Mouse (Mus musculus): ENCODE data around the gene Enox2. TPM values are rescaled to one million over a fixed set of nuclear protein-coding genes. Genes with fewer than 3 reads are reported as not detected.

The Enox2 gene
- polyA plus RNA-seq, 1 experiment from 2014 or later, result 5.9 TPM

DNA sequence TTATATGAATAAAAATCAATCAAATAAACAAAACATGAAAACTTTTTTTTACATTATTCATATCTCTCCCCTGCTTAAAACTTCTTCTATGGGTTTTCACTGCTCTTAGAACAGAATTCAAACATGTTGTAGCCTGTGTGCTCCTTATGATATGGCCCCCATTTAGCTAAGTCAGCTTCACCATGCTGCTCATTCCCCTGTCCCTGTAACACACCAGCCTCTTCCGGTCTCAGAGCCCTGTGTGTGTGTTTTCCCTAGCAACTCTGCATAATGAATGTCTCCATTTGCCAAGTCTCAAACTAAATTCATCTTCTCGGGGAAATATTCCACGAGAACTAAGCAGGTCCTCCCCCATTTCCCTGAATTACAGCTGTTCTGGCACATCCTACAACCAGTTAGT is 71.6 kb downstream of the Enox2 start:
- Histone ChIP-seq H3K27ac (replicated peaks in 1 of 2; ENCODE audit: control insufficient read depth in 1 of 2, insufficient read depth in 1 of 2, low read depth in 2 of 2, low read length in 2 of 2) (no peak overlapping the region), H3K27me3 (ENCODE audit: control insufficient read depth, insufficient read depth, low read length) (no peaks in the 10 kb centered on the region), H3K36me3 (ENCODE audit: control insufficient read depth, insufficient read depth, low read length) (no peaks in the 10 kb centered on the region), H3K4me2 (ENCODE audit: low read length) (no peak overlapping the region), H3K9me3 (ENCODE audit: control insufficient read depth, low read length) (no peaks in the 10 kb centered on the region), H3K4me1 (ENCODE audit: control insufficient read depth in 2 of 2, insufficient read depth in 2 of 2, low read length in 2 of 2) (no peaks in the 10 kb centered on the region), H3K9ac (ENCODE audit: low read length) (no peak overlapping the region), H3K4me3 (ENCODE audit: control insufficient read depth in 1 of 2, insufficient read depth in 1 of 2, low read depth in 1 of 2, low read length in 2 of 2) (no peak overlapping the region)
- ATAC-seq (ENCODE audit: insufficient number of reproducible peaks, insufficient read depth, low FRiP score, low read depth), result no peak
- 76% methylated on average over 3 of the region's 3 CpGs for WGBS

DNA sequence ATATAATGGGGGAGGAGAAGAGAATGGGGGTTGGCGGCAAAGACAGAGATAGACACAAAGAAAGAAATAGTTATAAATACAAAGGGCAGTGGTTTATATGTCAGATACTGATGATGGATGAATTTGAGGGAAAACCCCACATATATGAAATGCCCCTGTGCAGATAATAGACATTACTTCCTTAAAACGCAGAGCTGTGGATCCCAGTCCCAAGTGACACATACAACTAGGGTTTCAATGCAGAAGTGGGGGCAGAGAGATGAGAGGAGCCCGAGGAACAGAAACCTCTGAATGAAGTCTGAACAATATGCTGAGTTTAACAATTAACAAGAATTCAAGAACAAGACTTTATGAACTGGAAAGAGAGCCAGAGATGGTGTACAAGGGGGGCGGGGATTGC is 91.7 kb downstream of the Enox2 start:
- Histone ChIP-seq H3K4me1 (ENCODE audit: control insufficient read depth in 2 of 2, insufficient read depth in 2 of 2, low read length in 2 of 2) (no peaks in the 10 kb centered on the region), H3K36me3 (ENCODE audit: control insufficient read depth, insufficient read depth, low read length) (no peaks in the 10 kb centered on the region), H3K27me3 (ENCODE audit: control insufficient read depth, insufficient read depth, low read length) (no peaks in the 10 kb centered on the region), H3K27ac (replicated peaks in 1 of 2; ENCODE audit: control insufficient read depth in 1 of 2, insufficient read depth in 1 of 2, low read depth in 2 of 2, low read length in 2 of 2) (no peak overlapping the region), H3K4me2 (ENCODE audit: low read length) (no peak overlapping the region), H3K9me3 (ENCODE audit: control insufficient read depth, low read length) (no peaks in the 10 kb centered on the region), H3K9ac (ENCODE audit: low read length) (no peak overlapping the region), H3K4me3 (ENCODE audit: control insufficient read depth in 1 of 2, insufficient read depth in 1 of 2, low read depth in 1 of 2, low read length in 2 of 2) (no peak overlapping the region)
- no peak for ATAC-seq (ENCODE audit: insufficient number of reproducible peaks, insufficient read depth, low FRiP score, low read depth)
- WGBS, result 74% methylated on average over 4 of the region's 4 CpGs

DNA sequence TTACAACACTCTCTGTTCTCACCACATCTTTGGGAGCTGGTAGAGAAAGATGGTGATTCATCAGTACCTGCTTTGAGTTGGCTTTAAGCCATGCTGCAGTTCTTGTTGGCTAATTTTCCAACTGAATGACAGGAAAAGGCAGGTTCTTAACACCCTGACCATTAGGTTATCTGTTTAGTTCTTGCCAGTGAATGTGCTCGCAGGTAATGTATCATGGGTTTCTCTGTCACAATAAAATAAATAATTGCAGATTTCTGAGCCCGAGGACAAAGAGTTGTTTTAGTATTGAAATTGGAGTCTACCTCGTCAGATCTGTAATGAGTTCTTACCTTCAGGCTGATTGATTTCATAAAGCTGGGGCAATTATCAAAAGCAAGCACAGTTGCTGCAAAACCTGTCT is 106.9 kb downstream of the Enox2 start:
- Histone ChIP-seq H3K36me3 (ENCODE audit: control insufficient read depth, insufficient read depth, low read length) (no peaks in the 10 kb centered on the region), H3K4me1 (ENCODE audit: control insufficient read depth in 2 of 2, insufficient read depth in 2 of 2, low read length in 2 of 2) (no peaks in the 10 kb centered on the region), H3K4me3 (ENCODE audit: control insufficient read depth in 1 of 2, insufficient read depth in 1 of 2, low read depth in 1 of 2, low read length in 2 of 2) (no peak overlapping the region), H3K27me3 (ENCODE audit: control insufficient read depth, insufficient read depth, low read length) (no peaks in the 10 kb centered on the region), H3K9me3 (ENCODE audit: control insufficient read depth, low read length) (no peaks in the 10 kb centered on the region), H3K9ac (ENCODE audit: low read length) (no peak overlapping the region), H3K4me2 (ENCODE audit: low read length) (no peak overlapping the region), H3K27ac (replicated peaks in 1 of 2; ENCODE audit: control insufficient read depth in 1 of 2, insufficient read depth in 1 of 2, low read depth in 2 of 2, low read length in 2 of 2) (no peak overlapping the region)
- 71% methylated on average over 3 of the region's 3 CpGs for WGBS
- no peak for ATAC-seq (ENCODE audit: insufficient number of reproducible peaks, insufficient read depth, low FRiP score, low read depth)

DNA sequence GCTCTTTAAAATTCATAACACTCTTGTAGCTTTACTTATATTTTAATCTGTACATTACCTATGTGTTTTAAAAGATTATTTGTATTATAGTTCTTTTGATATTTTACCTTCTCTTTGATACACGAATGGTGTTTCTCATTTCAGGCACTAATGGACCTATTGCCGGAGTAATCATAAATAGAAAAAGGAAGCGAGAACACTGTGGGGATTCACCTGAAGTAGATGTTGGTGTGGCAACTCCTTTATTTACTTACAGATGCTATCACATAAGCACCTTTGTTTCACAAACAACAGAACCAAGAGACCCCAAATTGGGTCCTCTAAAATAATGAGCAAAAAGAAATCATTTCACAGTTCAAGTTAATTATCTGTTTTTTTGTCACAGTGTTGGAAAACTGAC is 109.4 kb downstream of the Enox2 start:
- no peak overlapping the region for H3K4me3 ChIP-seq (ENCODE audit: control insufficient read depth in 1 of 2, insufficient read depth in 1 of 2, low read depth in 1 of 2, low read length in 2 of 2)
- no peaks in the 10 kb centered on the region for H3K4me1 ChIP-seq (ENCODE audit: control insufficient read depth in 2 of 2, insufficient read depth in 2 of 2, low read length in 2 of 2)
- WGBS, result 81% methylated on average over 3 of the region's 3 CpGs
- no peaks in the 10 kb centered on the region for H3K27me3 ChIP-seq (ENCODE audit: control insufficient read depth, insufficient read depth, low read length)
- no peaks in the 10 kb centered on the region for H3K36me3 ChIP-seq (ENCODE audit: control insufficient read depth, insufficient read depth, low read length)
- H3K4me2 ChIP-seq (ENCODE audit: low read length), result no peak overlapping the region
- no peaks in the 10 kb centered on the region for H3K9me3 ChIP-seq (ENCODE audit: control insufficient read depth, low read length)
- no peak overlapping the region for H3K9ac ChIP-seq (ENCODE audit: low read length)
- ATAC-seq (ENCODE audit: insufficient number of reproducible peaks, insufficient read depth, low FRiP score, low read depth), result no peak
- H3K27ac ChIP-seq (replicated peaks in 1 of 2; ENCODE audit: control insufficient read depth in 1 of 2, insufficient read depth in 1 of 2, low read depth in 2 of 2, low read length in 2 of 2), result no peak overlapping the region

DNA sequence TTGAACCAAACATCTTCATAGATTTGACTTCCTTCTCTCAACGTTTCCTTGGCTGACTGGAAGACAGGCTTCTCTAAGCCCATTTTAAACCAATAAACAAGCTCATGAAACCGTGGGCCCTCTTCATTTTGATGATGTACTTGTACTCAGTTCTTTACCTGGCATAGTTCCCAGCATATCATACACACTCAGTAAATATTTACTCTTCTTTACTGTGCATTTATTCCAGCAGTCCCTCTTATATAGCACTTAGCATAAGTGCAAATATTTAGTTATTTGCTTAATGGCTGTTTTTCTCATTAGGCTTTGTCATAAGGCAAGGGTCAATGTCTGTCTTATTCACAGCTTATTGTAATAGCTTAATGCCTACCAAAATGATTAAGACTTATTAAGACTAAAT is 133.8 kb downstream of the Enox2 start:
- H3K9ac ChIP-seq (ENCODE audit: low read length), result no peak overlapping the region
- H3K4me2 ChIP-seq (ENCODE audit: low read length), result no peak overlapping the region
- H3K36me3 ChIP-seq (ENCODE audit: control insufficient read depth, insufficient read depth, low read length), result no peaks in the 10 kb centered on the region
- WGBS, result 56% methylated on average over 2 of the region's 2 CpGs
- no peak overlapping the region for H3K4me3 ChIP-seq (ENCODE audit: control insufficient read depth in 1 of 2, insufficient read depth in 1 of 2, low read depth in 1 of 2, low read length in 2 of 2)
- no peaks in the 10 kb centered on the region for H3K27me3 ChIP-seq (ENCODE audit: control insufficient read depth, insufficient read depth, low read length)
- H3K9me3 ChIP-seq (ENCODE audit: control insufficient read depth, low read length), result no peaks in the 10 kb centered on the region
- no peak for ATAC-seq (ENCODE audit: insufficient number of reproducible peaks, insufficient read depth, low FRiP score, low read depth)
- no peaks in the 10 kb centered on the region for H3K4me1 ChIP-seq (ENCODE audit: control insufficient read depth in 2 of 2, insufficient read depth in 2 of 2, low read length in 2 of 2)
- no peak overlapping the region for H3K27ac ChIP-seq (replicated peaks in 1 of 2; ENCODE audit: control insufficient read depth in 1 of 2, insufficient read depth in 1 of 2, low read depth in 2 of 2, low read length in 2 of 2)

DNA sequence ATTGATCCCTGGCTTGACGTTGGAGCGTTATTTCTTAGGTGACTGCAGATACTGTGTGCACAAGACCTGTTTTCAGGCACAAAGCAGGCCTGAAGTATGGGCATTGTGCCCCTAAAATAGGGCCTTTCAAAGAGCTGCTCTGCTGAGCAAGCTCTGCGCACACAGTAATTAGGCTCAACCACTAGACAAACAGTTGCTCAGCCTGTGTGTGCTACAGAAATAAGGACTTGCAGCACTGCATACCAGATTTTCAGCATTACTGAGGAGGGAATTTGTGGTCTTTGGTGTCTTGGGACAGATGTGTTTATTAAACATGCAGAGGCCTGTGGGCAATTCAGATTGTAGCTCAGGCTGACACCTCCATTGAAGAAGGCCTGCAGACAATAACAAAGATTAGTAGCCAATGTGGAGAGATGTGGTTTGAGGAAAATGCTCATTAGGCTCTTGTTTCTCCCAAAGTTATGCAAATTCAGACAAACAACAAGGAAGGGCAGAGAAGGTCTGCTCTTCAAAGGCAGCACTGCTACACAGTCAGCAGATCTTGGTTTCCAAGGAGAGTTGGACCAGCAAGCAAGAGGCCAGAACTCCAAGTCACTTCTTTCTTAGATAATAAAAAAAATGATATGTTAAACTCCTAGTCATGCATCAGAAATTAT is 163.2 kb downstream of the Enox2 start:
- WGBS, result 82% methylated on average over 3 of the region's 3 CpGs
- no peaks in the 10 kb centered on the region for H3K4me1 ChIP-seq (ENCODE audit: control insufficient read depth in 2 of 2, insufficient read depth in 2 of 2, low read length in 2 of 2)
- no peak overlapping the region for H3K4me2 ChIP-seq (ENCODE audit: low read length)
- H3K27me3 ChIP-seq (ENCODE audit: control insufficient read depth, insufficient read depth, low read length), result no peaks in the 10 kb centered on the region
- no peaks in the 10 kb centered on the region for H3K9me3 ChIP-seq (ENCODE audit: control insufficient read depth, low read length)
- no peak overlapping the region for H3K27ac ChIP-seq (replicated peaks in 1 of 2; ENCODE audit: control insufficient read depth in 1 of 2, insufficient read depth in 1 of 2, low read depth in 2 of 2, low read length in 2 of 2)
- no peak for ATAC-seq (ENCODE audit: insufficient number of reproducible peaks, insufficient read depth, low FRiP score, low read depth)
- no peaks in the 10 kb centered on the region for H3K36me3 ChIP-seq (ENCODE audit: control insufficient read depth, insufficient read depth, low read length)
- no peak overlapping the region for H3K4me3 ChIP-seq (ENCODE audit: control insufficient read depth in 1 of 2, insufficient read depth in 1 of 2, low read depth in 1 of 2, low read length in 2 of 2)
- no peak overlapping the region for H3K9ac ChIP-seq (ENCODE audit: low read length)

DNA sequence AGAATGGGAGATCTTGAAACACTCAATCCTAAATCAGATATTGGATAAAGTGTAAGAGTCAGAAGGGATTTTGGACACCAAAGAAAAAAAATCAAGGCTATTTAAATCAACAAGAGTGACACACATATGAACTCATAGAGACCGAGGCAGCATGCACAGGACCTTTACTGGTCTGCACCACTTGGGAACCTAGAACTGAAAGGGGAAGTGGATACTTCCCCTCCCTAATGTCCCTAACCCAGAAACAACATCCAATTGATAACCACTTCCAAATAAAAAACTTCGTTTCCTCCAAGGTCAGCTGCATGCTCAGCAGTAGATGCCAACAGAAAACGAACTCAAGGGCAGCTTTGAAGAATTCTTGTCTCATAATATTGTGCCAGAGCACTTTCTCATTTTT is 171.6 kb downstream of the Enox2 start:
- Histone ChIP-seq H3K27me3 (ENCODE audit: control insufficient read depth, insufficient read depth, low read length) (no peaks in the 10 kb centered on the region), H3K9me3 (ENCODE audit: control insufficient read depth, low read length) (no peaks in the 10 kb centered on the region), H3K9ac (ENCODE audit: low read length) (no peak overlapping the region), H3K27ac (replicated peaks in 1 of 2; ENCODE audit: control insufficient read depth in 1 of 2, insufficient read depth in 1 of 2, low read depth in 2 of 2, low read length in 2 of 2) (no peak overlapping the region), H3K4me1 (ENCODE audit: control insufficient read depth in 2 of 2, insufficient read depth in 2 of 2, low read length in 2 of 2) (no peaks in the 10 kb centered on the region), H3K36me3 (ENCODE audit: control insufficient read depth, insufficient read depth, low read length) (no peaks in the 10 kb centered on the region), H3K4me2 (ENCODE audit: low read length) (no peak overlapping the region), H3K4me3 (ENCODE audit: control insufficient read depth in 1 of 2, insufficient read depth in 1 of 2, low read depth in 1 of 2, low read length in 2 of 2) (no peak overlapping the region)
- 63% methylated on average over 3 of the region's 3 CpGs for WGBS
- no peak for ATAC-seq (ENCODE audit: insufficient number of reproducible peaks, insufficient read depth, low FRiP score, low read depth)

DNA sequence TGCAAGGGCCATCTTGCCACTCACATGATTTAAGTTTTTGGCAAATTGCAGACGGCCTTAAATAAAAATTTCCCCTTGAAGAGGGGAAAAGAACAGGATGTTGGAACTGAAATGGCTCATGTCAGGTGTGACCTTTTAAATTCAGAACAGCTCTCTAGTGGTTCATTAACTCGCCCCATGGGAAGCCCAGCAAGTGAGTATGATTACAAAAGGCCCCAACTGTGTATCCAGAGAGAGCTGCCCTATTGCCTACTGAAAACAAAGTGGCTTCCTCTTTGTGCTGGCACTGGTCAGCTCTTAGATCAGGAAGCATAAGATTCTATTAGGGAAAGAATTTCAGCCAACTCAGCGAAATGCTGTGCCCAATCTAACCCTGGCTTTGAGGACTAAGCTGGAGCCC is 175.6 kb downstream of the Enox2 start:
- H3K36me3 ChIP-seq (ENCODE audit: control insufficient read depth, insufficient read depth, low read length), result no peaks in the 10 kb centered on the region
- H3K9ac ChIP-seq (ENCODE audit: low read length), result no peak overlapping the region
- no peak overlapping the region for H3K27ac ChIP-seq (replicated peaks in 1 of 2; ENCODE audit: control insufficient read depth in 1 of 2, insufficient read depth in 1 of 2, low read depth in 2 of 2, low read length in 2 of 2)
- no peak for ATAC-seq (ENCODE audit: insufficient number of reproducible peaks, insufficient read depth, low FRiP score, low read depth)
- no peak overlapping the region for H3K4me3 ChIP-seq (ENCODE audit: control insufficient read depth in 1 of 2, insufficient read depth in 1 of 2, low read depth in 1 of 2, low read length in 2 of 2)
- no peak overlapping the region for H3K4me2 ChIP-seq (ENCODE audit: low read length)
- H3K9me3 ChIP-seq (ENCODE audit: control insufficient read depth, low read length), result no peaks in the 10 kb centered on the region
- no peaks in the 10 kb centered on the region for H3K4me1 ChIP-seq (ENCODE audit: control insufficient read depth in 2 of 2, insufficient read depth in 2 of 2, low read length in 2 of 2)
- no peaks in the 10 kb centered on the region for H3K27me3 ChIP-seq (ENCODE audit: control insufficient read depth, insufficient read depth, low read length)
- WGBS, result 48% methylated on average over 3 of the region's 3 CpGs
